Mouse (Mus musculus): Measurements from ENCODE around the gene Mup11. TPM values are rescaled to one million over a fixed set of nuclear protein-coding genes. Genes with fewer than 3 reads are reported as not detected.
"Not testable (repeated sequence)": the region's sequence is repeated elsewhere in the genome, so short reads cannot be mapped to it uniquely, and the experiment has no call there.

Mup11 gene
- not detected in 2 replicates for polyA plus RNA-seq (2012; rRNA removed)

DNA sequence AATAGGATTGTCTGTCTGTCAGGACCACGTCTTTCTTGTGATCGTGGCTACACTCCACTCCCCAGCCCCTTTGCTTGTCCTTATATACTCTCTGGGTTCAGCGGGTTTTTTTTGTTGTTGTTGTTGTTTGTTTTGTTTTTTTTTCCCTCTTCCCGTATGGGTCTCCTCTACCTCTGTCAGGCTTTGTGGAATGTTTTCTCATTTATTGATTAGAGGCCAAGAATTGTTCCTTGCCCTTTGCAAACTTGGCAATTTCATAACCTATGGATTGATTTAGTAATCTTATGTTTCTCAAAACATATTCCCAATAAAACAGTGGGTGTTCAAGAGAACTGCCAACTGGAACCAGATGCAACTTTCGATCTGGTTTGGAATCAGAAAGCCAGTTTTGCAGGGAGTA is at the start of gene Mup11:
Mup11 (minus strand) TSS at position 101 of the 400 bp plus-strand sequence.
- not testable (repeated sequence) for H3K4me1 ChIP-seq (ENCODE audit: control insufficient read depth, insufficient read depth, low read length); DNase-seq; H3K4me3 ChIP-seq (replicated peaks; ENCODE audit: extremely low read depth, low read depth, low read length)
- 74% methylated on average over 4 of the region's 5 CpGs for WGBS

Other genes starting within 250 kb of the Mup11 start
- gene Mup9, start 240.5 kb downstream of the Mup11 start, polyA plus RNA-seq (2012; rRNA removed) = not detected in 2 replicates
- 0.15 and 0.49 TPM in 2 replicates for gene Mup1, start 160.5 kb downstream of the Mup11 start, polyA plus RNA-seq (2012; rRNA removed)
- not detected in 2 replicates for gene Mup10, start 80.2 kb downstream of the Mup11 start, polyA plus RNA-seq (2012; rRNA removed)
- gene Mup12, start 78.9 kb upstream of the Mup11 start, polyA plus RNA-seq (2012; rRNA removed) = not detected in 2 replicates
- not detected in 2 replicates for gene Mup22, start 159.1 kb upstream of the Mup11 start, polyA plus RNA-seq (2012; rRNA removed)